Mouse (Mus musculus): ENCODE data around the gene Top3a.

Top3a gene

DNA sequence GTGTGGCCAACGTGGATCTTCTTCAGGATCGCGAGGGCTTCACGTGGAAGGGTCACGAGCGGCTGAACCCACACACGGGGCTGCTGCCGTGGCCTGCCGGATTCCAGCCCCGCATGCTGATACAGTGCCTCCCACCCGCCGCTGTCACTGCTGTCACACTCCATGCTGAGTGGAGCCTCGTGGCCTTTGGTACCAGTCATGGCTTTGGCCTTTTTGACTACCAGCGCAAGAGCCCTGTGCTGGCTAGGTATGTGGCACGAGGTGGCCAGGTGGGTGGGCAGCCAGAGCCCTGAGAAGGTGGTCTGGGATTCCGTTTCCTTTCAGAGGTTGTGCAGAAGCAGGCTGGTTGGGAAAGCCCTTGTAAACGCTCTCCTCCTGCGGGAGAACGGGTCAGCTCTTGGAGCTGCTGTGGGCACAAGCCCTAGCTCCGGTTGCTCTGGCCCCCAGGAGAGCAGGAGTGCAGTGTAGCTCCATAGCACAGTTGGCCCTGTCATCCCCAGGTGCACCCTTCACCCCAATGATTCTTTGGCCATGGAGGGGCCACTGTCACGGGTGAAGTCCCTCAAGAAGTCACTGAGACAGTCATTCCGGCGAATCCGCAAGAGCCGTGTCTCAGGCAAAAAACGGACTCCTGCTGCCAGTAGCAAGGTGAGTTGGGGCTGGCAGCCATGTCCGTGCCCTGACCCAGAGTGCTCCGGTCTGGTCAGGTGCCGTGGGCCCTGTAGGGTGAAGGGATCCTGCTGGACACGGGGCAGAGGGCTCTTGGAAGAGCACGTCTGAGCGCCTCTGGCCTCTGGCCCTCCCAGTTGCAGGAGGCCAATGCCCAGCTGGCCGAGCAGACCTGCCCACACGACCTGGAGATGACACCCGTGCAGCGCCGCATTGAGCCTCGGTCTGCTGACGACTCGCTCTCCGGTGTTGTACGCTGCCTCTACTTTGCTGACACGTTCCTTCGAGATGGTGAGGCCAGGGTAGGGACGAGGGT is 67.4 kb downstream of the Top3a start:
- no peak for DNase-seq

DNA sequence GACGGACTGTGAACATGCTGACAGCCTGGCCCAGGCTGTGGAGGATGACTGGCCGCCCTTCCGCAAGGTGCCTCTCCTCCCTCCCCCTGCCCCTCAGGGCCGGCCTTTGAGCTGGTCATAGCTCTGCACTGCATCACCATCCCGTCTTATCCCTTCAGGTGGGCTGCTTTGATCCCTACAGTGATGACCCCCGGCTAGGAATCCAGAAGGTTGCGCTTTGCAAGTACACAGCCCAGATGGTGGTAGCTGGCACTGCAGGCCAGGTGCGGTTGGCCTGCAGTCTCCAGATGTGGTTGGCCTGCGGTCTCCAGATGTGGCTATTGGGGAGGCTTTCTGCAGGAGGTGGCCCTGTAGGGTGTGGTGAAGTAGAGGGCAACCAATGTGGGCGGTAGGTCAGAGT is 68.5 kb downstream of the Top3a start:
- DNase-seq = no peak

DNA sequence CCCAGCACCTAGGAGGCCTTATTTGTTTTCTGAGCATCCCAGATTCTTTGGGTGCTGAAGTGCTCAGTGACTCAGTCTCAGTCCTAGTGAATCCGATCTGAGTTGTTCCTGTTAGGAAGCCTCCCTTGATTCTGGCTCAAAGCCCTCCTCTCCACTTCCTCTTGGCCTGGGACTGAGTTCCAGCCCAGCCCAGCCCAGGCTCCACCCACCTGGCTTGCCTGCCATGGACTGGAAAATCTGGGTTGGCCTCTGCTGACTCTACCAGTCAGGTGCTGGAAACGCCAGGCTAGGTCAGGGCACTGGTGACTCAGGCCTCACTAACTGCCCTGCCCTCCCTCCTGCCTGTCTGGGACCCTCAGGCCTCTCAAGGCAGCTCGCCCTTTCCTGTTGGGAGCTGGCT is 69.5 kb downstream of the Top3a start:
- DNase-seq = no peak

DNA sequence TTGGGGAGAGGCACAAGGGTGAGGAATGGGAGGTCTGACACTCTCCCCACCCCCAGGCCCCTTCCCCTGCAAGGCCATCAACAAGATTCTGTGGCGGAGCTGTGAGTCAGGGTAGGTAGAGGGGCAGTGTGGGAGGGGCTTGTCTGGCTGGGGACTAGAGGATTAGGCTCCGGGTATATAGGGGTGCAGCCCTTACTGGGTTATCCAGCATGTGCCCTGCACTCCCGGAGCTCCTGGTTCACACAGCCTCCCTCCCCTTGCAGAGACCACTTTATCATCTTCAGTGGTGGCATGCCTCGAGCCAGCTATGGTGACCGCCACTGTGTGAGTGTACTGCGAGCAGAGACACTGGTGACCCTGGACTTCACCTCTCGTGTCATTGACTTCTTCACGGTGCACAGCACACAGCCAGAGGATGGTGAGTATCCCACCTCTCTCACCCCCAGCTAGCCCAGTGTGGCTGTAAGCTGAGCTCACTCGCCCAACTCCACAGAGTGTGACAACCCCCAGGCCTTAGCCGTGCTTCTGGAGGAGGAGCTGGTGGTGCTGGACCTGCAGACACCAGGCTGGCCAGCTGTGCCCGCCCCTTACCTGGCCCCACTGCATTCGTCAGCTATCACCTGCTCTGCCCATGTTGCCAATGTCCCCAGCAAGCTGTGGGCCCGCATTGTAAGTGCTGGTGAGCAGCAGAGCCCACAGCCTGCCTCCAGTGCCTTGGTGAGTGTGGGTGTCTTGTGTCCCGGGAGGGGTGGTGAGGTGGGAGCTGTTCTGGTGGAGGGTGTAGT is 70.3 kb downstream of the Top3a start:
- peak in 1 of 2 experiments; percentile 1 for DNase-seq

DNA sequence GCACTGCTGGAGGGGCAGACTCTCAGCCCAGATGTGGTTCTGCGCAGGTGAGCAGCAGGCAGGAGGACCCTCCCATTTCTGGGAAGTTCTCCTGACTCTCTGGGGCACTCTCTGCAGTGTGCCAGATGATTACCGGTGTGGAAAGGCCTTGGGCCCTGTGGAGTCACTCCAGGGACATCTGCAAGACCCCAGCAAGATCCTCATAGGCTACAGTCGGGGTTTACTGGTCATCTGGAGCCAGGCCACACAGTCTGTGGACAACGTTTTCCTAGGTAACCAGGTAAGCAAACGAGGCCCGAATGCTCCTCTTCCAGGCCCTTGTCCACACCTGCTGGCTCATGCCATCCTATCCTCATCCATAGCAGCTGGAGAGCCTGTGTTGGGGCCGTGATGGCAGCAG is 71.1 kb downstream of the Top3a start:
- DNase-seq = peak in 1 of 2 experiments; percentile 1

DNA sequence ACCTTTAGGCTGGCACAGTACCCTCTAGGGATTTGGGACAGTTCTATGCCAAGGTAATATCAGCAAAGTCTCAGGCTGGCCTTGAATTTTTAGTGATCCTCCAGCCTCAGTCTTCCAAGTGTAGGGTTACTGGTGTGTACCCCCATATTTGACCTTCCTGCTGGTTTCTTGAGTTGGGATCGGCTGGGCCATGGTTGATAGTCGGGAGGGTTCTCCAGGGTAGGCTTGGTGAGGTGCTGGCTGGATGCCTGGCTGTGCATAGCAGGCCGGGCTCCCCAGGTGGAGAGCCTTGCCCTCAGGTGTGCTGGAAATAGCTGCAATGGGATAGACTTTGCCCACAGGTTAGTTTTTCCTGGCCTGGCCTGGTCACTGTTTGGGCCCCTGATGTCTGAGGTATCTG is 71.9 kb downstream of the Top3a start:
- DNase-seq = no peak

DNA sequence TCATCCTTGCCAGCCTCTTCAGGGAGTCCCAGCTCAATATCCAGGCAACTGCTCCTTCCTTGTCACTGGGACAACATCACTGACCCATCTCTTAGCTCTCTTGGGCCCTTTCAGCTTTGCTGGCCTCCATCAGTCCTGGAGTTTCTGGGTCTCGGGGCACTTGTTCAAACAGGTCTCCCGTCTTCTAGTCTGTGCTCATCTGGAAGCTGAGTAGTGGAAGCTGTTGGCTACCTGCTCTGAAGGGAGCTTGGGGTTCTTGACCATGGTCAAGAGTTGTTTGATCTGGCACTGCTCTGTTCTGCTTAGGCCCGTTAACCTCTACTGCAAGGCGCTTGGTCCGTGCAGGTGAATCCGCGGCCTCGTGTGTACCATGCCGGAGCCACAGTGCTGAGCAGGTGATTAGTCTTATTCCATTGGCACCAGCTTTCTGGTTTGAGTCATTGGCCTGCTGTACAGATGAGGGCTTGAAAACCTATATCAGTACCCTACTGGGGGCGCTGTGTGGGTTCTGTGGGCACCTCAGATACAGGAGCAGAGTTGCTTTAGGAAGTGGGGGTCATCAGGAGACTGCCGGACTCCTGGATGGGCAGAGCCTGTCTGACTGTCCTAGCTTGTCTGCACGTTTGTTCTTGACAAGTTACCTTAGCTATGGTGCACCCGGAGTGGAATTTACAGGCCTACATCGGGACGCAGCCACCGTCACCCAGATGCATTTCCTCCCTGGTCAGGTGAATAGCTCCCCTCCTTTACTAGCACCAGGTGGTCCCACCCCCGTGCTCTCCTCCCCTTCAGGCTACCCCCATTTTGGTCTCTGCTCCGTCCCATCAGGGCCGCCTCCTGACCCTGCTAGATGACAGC is 72.9 kb downstream of the Top3a start:
- peak in 1 of 2 experiments; percentile 0 for DNase-seq

DNA sequence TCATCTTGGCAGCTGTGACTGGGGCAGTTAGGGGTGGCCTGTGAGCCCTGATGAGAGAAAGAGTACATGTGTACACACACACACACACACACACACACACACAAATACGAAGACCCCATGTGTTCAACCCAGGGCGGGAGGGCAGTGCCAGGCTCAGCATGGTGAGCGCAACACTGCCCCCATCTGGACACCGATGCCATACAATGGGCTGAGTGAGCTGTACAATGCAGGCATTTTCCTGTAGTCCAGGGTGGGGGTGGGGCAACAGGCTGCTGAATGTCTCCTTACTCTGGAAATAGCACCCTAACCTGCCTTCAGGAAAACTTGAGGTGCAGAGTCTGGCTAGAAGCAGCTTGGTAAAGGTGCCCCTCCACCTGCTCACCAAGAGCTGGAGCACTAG is 74.0 kb downstream of the Top3a start:
- DNase-seq = peak; percentile 25 to 65

DNA sequence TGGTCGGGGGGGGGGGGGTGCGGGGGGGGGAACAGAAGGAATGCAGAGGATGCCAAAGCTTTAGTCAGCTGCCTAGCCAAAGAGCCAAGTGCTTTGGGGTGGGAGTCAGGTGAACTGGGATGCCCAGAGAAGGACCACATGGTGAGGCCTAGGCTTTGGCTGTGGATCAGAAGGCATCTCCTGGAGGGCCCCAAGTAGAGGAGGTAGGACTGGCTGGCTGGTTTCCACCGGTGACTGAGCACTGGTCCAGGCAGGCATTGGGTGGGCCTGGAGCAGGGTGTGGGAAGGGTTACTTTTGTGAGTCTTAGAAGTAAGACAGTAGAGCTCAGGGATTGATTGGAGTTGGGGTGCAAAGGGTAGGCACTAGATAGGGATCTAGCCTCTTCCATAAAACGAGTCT is 75.6 kb downstream of the Top3a start:
- DNase-seq = no peak

DNA sequence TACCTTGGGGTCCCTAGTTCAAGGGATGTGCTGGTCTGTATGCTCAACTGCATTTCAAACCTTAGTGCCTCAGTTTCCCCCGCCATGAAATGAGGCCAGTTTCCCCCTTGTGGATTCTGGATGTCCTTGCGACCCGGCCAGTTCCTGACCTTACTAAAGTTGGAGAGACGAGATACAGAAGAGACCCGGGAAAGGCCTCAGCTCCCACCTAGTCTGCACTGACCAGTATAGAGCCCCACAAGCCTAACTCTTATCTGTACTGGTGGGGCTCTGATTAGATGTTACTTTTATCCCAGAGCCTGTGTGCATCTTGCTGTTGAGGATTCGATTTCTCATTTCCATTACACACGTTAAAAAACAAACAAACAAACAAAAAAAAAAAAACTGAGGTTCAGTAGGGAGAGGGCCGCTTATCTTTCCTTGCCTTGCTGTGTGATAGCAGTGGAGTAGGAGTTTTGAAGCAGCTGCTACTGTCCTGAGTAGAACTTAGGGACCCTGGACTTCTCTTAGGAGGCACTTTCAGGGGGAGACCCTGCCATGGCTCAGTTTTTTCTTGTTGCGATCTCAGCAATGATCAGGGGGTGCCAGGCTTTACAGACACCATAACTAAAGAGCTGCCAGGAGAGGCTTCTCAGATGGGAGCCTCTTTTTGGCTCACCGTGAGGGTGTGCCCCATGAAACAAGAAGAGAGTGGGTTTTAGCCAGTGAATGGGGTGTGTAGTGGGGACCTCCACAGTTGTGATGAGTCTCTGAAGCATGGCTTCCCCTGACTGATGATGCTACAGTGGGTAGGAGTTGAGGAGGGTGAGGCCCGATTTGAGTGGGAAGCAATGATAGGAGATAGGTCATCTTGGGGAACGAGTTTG is 76.6 kb downstream of the Top3a start:
- peak in 1 of 2 experiments; percentile 1 for DNase-seq

DNA sequence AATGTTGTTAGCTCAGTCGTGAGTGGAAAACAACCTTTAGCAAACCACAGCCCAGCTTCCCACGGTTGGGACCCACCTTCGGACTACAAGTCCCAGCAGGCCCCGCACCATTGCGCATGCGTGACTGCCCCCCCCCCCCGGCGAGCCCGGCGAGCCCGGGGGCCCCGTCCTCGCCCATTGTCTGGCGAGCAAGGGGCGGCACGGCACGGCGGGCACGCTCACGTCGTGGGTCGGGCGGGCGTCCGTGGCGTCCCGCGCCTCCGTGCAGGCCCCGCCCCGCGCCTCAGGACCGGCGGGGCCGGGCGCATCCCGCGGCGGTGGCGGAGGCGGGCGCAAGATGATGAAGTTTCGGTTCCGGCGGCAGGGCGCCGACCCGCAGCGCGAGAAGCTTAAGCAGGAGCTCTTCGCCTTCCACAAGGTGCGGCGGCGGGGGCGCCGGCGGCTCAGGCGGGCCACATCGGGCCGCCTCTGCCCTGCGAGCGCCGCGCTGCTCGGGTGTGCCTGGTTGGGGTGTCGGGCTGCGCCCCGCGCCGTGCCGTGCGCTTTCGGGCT is 77.6 kb downstream of the Top3a start, which contains the start of gene Llgl1:
Gene Llgl1, plus strand, starts transcription at position 200 of the 552 bp plus-strand sequence.
- peak; percentile 73 to 77 for DNase-seq

DNA sequence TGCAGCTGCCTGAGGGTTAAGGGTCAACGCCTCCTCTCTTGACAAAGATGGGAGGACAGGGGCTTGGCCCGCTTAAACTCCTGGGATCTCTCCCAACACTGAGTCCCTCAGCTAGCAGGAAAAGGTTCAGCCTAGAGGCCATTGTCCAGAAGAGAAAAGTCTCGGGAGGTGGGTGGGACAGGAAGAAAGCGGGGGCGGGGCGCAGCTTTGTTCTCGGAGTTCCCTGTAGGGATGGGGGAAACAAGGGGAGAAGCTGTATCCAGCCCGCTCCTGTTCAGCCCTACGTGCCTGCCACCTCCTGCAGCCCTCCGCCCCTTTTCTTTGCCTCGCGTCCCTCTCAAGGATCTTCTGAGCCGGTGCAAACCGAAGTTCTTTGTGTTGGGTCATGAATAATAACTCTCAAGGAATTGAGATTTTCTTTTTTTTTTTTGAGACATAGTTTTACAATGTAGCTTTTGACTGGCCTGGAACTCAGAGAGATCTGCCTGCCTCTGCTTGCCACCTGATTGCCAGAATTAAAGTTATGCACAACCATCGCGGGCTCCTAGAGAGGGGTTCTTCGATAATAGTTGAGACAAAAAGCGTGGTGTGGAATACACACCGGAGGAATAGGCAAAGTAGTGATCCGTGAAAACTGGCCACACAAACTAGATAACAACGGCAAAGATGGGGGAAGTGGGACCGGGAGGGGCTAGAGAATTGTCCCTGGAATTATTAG is 78.2 kb downstream of the Top3a start:
- DNase-seq = peak; percentile 24 to 50

DNA sequence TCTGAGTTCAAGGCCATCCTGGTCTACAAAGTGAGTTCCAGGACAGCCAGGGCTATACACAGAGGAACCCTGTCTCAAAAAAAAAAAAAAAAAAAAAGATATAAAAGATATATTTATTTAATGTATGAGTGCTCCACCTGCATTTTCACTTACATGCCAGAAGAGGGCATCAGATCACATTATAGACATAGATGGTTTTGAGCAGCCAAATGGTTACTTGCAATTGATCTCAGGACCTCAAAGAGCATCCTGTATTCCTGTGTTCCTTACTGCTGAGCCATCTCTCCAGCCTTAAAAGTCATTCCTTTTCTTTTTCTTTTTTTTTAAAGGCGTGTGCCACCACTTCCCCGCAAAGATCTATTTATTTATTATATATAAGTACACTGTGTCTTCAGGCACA is 79.6 kb downstream of the Top3a start:
- no peak for DNase-seq

DNA sequence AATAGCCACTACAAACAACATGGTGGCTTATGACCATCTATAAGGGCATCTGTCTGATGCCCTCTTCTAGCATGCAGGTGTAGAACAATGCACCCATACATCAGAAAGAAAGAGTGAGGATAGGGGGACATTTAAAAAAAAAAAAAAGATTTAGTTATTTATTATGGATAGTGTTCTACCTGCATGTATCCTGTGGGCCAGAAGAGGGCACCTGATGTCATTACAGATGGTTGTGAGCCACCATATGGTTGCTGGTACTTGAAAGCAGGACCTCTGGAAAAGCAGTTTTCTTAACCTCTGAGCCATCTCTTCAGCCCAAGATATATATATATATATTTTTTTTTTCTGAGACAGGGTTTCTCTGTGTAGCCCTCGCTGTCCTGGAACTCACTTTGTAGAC is 81.0 kb downstream of the Top3a start:
- DNase-seq = peak in 1 of 2 experiments; percentile 2

All from spleen, adult 18-20 months (tissue).